ENCODE assay signal across 38 mouse cellular contexts in the genomic region with DNA sequence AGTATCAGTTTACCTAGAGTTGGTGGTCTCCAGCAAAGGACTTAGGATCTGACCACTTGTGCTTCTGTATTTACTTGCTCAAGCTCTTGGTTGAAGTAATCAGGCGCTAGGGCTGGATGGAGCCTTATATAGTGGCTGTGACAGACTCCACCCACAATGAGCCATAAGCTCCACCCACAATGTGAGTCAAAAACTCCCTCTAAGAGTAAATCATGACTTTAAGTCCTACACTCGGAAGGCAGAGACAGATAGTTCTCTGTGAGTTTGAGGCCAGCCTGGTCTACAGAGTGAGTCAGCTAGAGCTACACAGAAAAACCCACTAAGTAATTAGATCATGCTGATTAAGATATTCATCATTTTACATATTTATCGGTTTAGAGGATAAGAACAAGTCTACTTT. TPM values are rescaled to one million over a fixed set of nuclear protein-coding genes. Genes with fewer than 3 reads are reported as not detected.
"Had no signal": no experiment of that assay in that cellular context is flagged by ENCODE, and none has a peak within 500 bp of the region (broad histone marks: within the 10 kb centered on the region; RNA-seq: fewer than 3 reads in every experiment).

A gene (minus strand): TSS at position 101 of the 400 bp plus-strand sequence.

- H3K27me3 ChIP-seq: limb, embryonic 12.5 days; limb, embryonic 13.5 days; limb, embryonic 15.5 days; liver, embryonic 12.5 days; liver, embryonic 13.5 days; liver, embryonic 15.5 days; lung, embryonic 15.5 days; megakaryocyte, embryonic 14.5 days; midbrain, embryonic 12.5 days; midbrain, embryonic 13.5 days; midbrain, embryonic 15.5 days; neural tube, embryonic 12.5 days had no signal

- H3K4me1 ChIP-seq: limb, embryonic 12.5 days; limb, embryonic 15.5 days; liver, embryonic 12.5 days; liver, embryonic 13.5 days; liver, embryonic 15.5 days; lung, embryonic 15.5 days; megakaryocyte, embryonic 14.5 days; midbrain, embryonic 10.5 days; midbrain, embryonic 12.5 days; midbrain, embryonic 13.5 days; midbrain, embryonic 15.5 days; neural tube, embryonic 12.5 days had no signal

- H3K27ac ChIP-seq: limb, embryonic 10.5 days; limb, embryonic 12.5 days; limb, embryonic 13.5 days; liver, embryonic 12.5 days; liver, embryonic 13.5 days; liver, embryonic 14.5 days; liver, embryonic 15.5 days; lung, embryonic 15.5 days; macrophage; midbrain, embryonic 10.5 days; midbrain, embryonic 12.5 days; midbrain, embryonic 13.5 days; midbrain, embryonic 15.5 days; neural tube, embryonic 12.5 days had no signal

- H3K9me3 ChIP-seq: limb, embryonic 15.5 days; liver, embryonic 12.5 days; liver, embryonic 15.5 days; lung, embryonic 15.5 days; midbrain, embryonic 15.5 days had no signal

- DNase-seq: left cerebral cortex, postnatal 4 days; liver; liver, embryonic 13.5 days; liver, postnatal 0 days; lung, adult 18-20 months; lung, adult 2 months; lung, embryonic 14.5 days; lung, postnatal 10 days; lung, postnatal 14 days; lung, postnatal 36 days; lung, postnatal 4 days; midbrain, embryonic 14.5 days had no signal

- H3K36me3 ChIP-seq: limb, embryonic 10.5 days; limb, embryonic 12.5 days; limb, embryonic 13.5 days; limb, embryonic 15.5 days; liver, embryonic 12.5 days; liver, embryonic 13.5 days; liver, embryonic 15.5 days; lung, embryonic 15.5 days; midbrain, embryonic 10.5 days; midbrain, embryonic 12.5 days; midbrain, embryonic 13.5 days; midbrain, embryonic 15.5 days; neural tube, embryonic 12.5 days had no signal

- H3K4me3 ChIP-seq: limb, embryonic 10.5 days; limb, embryonic 12.5 days; limb, embryonic 13.5 days; limb, embryonic 15.5 days; liver, embryonic 12.5 days; liver, embryonic 13.5 days; liver, embryonic 15.5 days; lung, embryonic 15.5 days; megakaryocyte, embryonic 14.5 days; midbrain, embryonic 10.5 days; midbrain, embryonic 12.5 days; midbrain, embryonic 13.5 days; midbrain, embryonic 15.5 days; myocyte; neural tube, embryonic 12.5 days had no signal

RNA-seq across cellular contexts. Expression of the gene that starts here (rescaled TPM):
- polyA plus RNA-seq: limb, embryonic 10.5 days; limb, embryonic 11.5 days; limb, embryonic 12.5 days; limb, embryonic 15.5 days; liver, adult 2 months; liver, embryonic 11.5 days; liver, embryonic 12.5 days; liver, embryonic 13.5 days; liver, embryonic 14.5 days; liver, embryonic 15.5 days; liver, embryonic 16.5 days; liver, postnatal 0 days; lung, adult 2 months; lung, embryonic 14.5 days; lung, embryonic 15.5 days; lung, embryonic 16.5 days; lung, postnatal 0 days; macrophage; midbrain, embryonic 10.5 days; midbrain, embryonic 11.5 days; midbrain, embryonic 12.5 days; midbrain, embryonic 13.5 days; midbrain, embryonic 14.5 days; midbrain, embryonic 15.5 days; midbrain, embryonic 16.5 days; midbrain, postnatal 0 days; myocyte; neural tube, embryonic 11.5 days; neural tube, embryonic 12.5 days had no signal
